Mouse (Mus musculus): Measurements from ENCODE around the gene Gm10985. TPM values are rescaled to one million over a fixed set of nuclear protein-coding genes. Genes with fewer than 3 reads are reported as not detected.

The Gm10985 gene
- polyA plus RNA-seq, 1 experiment from 2014 or later: not detected

Other genes with a start within 250 kb of the Gm10985 start
- 1.1 TPM in 2 replicates for gene Frem2, start 187.7 kb upstream of the Gm10985 start, polyA plus RNA-seq (2014; fragmentation: Nextera tagmentation; extraction: Ambion mirVana)
- gene Ufm1, start 18.7 kb downstream of the Gm10985 start, polyA plus RNA-seq (2014; fragmentation: Nextera tagmentation; extraction: Ambion mirVana): 75.5 and 90.7 TPM in 2 replicates

Measured in midbrain, embryonic 14.5 days (tissue).